Mouse (Mus musculus): Measurements from ENCODE around the gene Apoc4.

The Apoc4 gene

GRCm38 (mm10) chr7:19681202-19681694 lies at the start of gene Apoc4, which contains the start of gene Gm44805:
Gene Apoc4, minus strand, starts transcription at chr7:19681479.
Gene Gm44805, minus strand, starts transcription at chr7:19681423.
- no peak for DNase-seq

- DNase-seq: no peak
Observed at GRCm38 (mm10) chr7:19726541-19726940, 45.3 kb upstream of the Apoc4 start.

- no peak for DNase-seq
Observed at GRCm38 (mm10) chr7:19724167-19724566, 42.9 kb upstream of the Apoc4 start.

DNA sequence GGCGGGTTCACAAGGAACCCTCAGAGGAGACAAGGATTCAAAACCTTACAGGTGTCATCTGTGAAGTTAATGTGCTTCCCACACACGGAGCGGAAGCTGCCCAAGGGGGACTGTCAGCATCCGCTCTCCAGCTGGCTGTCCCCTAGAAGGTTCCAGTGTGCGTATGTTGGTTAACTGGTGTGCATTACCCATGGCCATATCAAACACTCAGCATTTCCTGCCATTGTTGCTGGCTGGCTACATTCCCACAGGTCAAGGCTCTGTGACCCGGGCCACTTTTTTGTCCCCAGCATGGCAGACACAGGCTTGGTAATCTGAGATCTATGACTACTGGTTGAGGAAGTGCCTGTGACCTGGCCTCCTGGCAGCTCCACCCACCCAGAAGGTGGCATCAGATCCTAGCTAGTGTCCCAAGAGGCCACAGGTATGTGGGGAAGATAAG lies 41.5 kb upstream of the Apoc4 start:
- peak; percentile 99 for DNase-seq

DNA sequence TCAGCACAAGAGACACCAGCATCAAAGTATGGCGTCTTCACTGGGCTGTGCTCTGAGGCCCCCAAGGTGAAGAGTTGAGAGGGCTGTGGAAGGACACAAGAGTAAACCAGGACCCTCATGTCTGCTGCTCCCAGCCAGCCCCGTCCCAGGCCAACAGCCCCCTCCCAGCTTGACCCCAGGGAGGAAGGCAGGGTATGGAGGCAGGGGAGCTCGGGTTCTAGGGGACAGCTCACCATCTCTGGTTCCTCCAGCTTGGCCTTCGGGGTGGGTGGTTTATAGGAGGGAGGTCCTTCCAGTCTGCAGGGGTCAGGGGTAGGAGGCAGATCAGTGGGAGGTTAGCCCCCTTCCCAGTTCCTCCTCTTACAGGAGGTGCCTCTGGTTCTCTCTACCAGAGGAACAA lies 37.9 kb upstream of the Apoc4 start:
- DNase-seq: peak; percentile 92

GRCm38 (mm10) chr7:19718297-19718952 lies 37.1 kb upstream of the Apoc4 start:
- DNase-seq: no peak

DNA sequence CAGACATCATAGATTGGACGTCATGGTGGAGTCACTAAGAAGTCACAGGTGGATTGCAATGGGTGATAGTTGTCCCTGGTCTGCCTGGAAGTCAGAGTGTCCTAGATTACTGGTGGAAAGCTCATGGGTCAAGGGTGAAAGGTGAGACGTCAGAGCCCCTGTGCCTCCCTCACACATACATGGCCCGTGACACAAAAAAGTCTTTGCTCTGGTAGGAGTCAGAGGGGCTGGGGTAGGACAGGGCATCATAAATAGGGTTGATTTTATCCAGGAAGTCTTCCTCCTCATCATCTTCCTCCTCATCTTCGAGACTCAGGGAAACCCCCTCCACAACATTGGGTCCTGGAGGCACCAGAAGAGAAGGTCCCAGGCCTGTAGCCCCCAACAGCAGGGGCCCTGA lies 36.1 kb upstream of the Apoc4 start:
- DNase-seq: no peak

DNA sequence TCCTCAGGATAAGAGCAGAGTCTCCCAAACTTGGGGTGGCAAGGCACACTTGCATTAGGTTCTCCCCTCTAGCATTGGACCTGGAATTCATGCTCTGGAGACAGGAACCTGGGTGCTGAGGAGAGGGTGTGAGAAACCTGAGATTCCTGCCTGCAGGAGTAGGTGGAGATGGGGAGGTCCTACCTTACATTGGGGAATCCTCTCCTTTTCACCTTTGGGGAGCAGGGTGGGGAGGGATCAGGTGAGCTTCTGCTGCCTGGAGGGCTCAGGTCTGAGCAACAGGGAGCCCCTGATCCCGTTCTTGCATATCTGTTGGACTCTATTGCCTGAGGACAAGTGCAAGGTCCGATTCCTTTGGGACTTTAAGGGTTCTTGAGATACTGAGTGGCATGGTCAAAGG lies 35.5 kb upstream of the Apoc4 start:
- DNase-seq: peak; percentile 93

GRCm38 (mm10) chr7:19716055-19716682 lies 34.9 kb upstream of the Apoc4 start:
- DNase-seq: no peak

- DNase-seq: peak; percentile 100
Observed at GRCm38 (mm10) chr7:19715239-19716054, 34.2 kb upstream of the Apoc4 start, which contains the start of gene Tomm40. Gene Tomm40, minus strand, starts transcription at chr7:19715438.

DNA sequence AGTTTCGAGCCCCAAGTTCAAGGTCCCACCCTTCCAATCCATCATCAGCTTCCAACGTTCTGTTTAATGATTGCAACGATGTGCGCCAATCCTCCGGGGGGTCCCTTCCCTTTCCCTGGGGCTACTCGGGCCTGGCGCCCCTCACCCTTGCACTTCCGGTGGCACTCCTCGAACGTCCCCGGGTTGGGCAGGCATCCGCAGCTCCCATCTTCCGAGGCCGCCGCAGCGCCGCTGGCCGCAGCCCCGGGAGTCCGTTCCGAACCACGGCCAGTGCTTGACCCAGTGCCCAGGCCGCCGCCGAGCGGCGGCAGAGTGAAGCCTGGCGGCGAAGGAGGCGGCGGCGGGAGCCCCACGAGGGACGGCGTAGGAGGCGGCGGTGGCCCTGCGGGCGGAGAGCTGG lies 33.6 kb upstream of the Apoc4 start:
- no peak for DNase-seq

- peak; percentile 93 for DNase-seq
Observed at GRCm38 (mm10) chr7:19713598-19713997, 32.3 kb upstream of the Apoc4 start.

GRCm38 (mm10) chr7:19713196-19713595 lies 31.9 kb upstream of the Apoc4 start:
- DNase-seq: no peak

- no peak for DNase-seq
Observed at GRCm38 (mm10) chr7:19712414-19712813, 31.1 kb upstream of the Apoc4 start.

DNA sequence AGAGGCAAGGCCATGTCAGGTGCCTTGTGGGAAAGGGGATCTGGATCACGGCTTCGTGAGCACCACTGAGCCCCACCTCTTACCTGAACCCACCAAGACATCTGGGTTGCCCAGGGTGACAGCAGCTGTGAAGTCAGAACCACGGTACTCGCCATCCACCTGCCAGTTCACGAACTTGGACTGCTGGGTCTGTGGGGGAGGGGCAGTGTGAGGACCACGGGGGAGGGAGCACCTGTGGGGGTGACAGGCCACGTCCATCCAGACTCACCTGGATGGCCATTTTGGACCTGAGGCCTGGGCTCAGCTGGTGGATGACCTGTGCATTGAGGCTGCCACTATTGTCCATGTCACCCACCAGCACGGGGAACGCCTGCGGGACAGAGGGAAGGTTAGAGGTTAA lies 29.4 kb upstream of the Apoc4 start:
- peak; percentile 92 for DNase-seq

- DNase-seq: no peak
Observed at GRCm38 (mm10) chr7:19705271-19705670, 24.0 kb upstream of the Apoc4 start.

DNA sequence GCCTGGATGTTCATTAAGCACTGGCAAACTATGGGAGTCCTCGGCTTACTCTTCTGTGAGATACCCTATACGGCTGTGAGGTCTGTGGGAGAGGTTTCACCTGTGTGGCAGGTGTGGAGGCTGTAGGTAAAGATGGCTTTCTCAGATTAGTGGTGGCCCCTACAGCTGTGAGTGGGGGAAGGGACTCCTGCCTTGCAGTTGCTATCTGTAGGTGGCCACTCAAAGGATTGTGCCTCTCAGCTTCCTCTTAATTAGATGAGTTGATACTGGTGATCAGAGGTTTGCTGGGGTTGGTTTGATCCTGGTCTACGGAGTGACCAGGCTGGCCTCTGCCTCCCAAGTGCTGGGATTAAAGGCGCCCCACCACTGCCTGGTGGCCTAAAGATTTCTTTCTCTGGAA lies 23.2 kb upstream of the Apoc4 start:
- DNase-seq: no peak

DNA sequence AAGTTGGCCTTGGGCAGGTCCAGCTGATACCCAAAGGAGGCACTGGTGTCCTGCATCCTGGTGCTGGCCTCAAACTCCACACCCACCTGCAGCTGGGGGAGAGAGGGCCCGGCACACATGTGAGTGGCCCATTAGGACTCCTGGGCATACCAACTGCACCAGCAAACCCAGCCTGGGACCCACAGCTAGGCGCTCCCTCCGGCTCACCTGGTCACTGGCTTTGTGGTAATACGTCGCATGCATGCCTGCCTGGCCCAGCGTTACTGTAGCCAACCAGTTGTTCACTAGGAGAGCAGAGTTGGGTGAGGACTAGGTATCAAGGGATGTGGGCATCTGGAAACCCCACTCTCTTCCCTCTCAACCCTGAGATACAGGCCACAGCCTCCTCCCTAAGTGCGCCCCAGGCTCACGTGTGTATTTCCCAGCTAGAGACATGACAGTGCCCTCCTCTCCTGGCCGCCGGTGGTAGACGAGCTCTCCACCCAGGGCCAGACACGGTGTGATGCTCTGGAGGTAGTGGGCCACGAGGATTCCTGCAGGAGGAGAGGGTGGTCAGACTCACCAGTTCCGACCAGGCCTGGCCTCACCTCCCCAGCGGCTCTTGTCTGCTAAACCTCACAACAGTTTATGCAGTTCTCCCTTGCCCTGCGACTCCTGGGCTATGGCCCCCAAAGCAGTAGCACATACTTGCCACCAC lies 21.7 kb upstream of the Apoc4 start:
- DNase-seq: peak; percentile 93

DNA sequence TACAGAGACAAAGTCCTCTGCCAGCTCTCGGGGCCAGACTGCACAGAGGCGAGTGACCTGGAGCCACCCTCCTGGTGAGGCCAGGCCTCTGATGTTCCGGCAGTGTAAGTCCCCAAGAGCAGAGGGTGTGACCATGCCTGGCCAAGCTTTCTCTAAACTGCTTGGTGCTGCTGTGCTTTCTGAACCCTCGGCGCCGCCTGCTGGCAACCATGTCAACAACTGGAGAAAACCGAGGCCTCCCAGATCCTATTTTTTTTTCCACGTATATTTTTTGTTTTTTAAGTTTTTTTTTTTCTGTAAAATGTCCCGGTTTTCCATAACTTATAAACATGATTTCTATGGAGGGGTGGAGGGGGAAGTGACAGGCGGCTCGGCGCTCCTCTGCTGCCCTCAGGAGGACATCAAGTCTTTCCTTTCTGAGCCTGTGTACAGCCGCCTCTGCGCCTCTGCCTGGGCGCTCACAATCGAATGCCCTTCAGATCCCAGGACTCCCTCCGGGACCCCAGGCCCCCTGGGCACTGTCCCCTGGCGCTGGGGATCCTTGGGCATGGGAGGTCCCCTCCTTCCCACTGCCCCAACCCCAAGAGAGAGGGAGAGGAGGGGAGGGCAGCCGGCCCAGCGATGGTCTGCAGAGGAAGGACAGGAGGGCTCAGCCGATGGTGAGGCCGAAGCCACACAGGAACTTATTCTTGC lies 19.9 kb upstream of the Apoc4 start:
- DNase-seq: peak; percentile 98

DNA sequence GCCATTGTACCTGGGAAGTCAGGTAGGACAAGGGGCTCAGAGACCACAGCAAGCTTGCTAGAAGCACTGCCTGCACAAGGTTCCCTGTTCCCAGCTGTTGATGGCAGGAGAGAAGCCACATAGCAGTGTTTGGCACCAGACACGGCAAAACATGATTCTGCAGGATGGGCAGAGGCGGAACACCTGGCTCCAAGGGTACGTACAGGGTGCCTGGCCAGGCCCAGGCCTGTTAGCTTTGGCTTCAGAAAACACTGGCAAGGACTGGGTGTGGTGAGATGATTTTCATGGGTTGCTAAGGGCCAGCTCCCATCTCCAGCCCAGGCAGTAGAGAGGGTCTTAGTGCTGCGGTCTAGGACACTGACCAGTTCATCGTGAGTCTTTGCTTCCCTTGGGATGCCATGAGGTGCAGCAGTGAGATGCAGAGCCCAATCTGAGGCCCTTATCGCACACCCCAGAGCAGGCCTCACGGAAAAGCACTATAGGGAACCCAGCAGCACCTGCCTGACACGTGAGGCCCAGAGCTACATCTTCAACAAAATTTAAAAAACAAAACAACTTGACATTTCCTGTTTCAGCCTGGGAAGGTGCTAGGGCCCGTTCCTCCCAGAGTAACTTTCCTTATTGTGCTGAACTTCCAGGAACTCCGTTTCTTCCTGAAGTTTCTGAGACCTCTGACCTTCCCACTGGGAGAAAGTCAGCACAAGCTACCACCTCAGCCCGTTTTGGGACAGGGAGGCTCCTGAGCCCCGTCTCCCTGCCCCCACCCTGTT lies 19.2 kb upstream of the Apoc4 start:
- peak; percentile 94 for DNase-seq

- no peak for DNase-seq
Observed at GRCm38 (mm10) chr7:19699827-19700148, 18.5 kb upstream of the Apoc4 start.

Data from heart, adult 11 months (tissue).